Mouse (Mus musculus): ENCODE results near the gene Ank3.

DNA sequence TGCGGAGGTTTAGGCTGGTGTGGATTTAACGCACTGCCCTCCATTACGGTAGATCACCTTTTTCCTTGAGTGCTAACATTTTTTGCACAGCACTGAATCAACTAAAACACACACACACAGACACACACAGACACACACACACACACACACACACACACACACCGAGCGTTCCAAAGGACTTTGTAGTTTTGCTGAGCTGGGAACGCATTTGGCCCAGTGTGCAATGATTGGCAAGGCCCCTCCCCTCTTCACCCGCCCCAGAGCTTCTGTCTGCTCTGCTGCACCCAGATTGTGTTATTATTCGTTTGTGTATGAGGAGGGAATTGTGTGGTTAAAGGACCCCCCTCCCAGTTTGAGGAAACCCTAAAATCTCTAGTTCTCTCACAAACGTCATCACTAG lies 176.3 kb downstream of the Ank3 start:
- TF ChIP-seq POLR2A (IDR thresholded peaks at IDR 0.05; ENCODE audit: borderline replicate concordance, control insufficient read depth, low read depth, low read length) = no peak
- no peak for TF ChIP-seq CTCF (IDR thresholded peaks at IDR 0.05; ENCODE audit: control insufficient read depth, insufficient read depth, low read length)
